Mouse (Mus musculus): ENCODE data around the gene Dnajc7. TPM values are rescaled to one million over a fixed set of nuclear protein-coding genes. Genes with fewer than 3 reads are reported as not detected.

The Dnajc7 gene
- total and polyA plus RNA-seq, 2 experiments from 2014 or later, result 67.1 to 234 TPM

- Histone ChIP-seq H3K4me3 (ENCODE audit: low read depth, low read length) (no peak overlapping the region), H3K4me1 (ENCODE audit: insufficient read depth, low read length) (no peaks in the 10 kb centered on the region), H3K27me3 (ENCODE audit: insufficient read depth, low read length) (no peaks in the 10 kb centered on the region), H3K9ac (replicated peaks; ENCODE audit: low read length, poor library complexity, severe bottlenecking) (no peak overlapping the region), H3K9me3 (ENCODE audit: low read length) (no peaks in the 10 kb centered on the region), H3K27ac (ENCODE audit: low read depth, low read length) (no peak overlapping the region), H3K36me3 (ENCODE audit: insufficient read depth, low read length) (no peaks in the 10 kb centered on the region), H3K4me2 (ENCODE audit: low read depth, low read length, poor library complexity, severe bottlenecking) (no peak overlapping the region)
- no peak for TF ChIP-seq CTCF (IDR thresholded peaks at IDR 0.05)
- ATAC-seq (ENCODE audit: low FRiP score), result no peak
- DNase-seq (ENCODE audit: low spot score), result no peak
- WGBS, result 29% methylated on average over 6 of the region's 6 CpGs
Observed at GRCm38 (mm10) chr11:100533871-100534270, 86.1 kb downstream of the Dnajc7 start.

Other genes starting within 250 kb of the Dnajc7 start
- gene Jup, start 222.4 kb downstream of the Dnajc7 start, total RNA-seq (2014; rRNA removed), result 133 and 156 TPM in 2 replicates
- gene Jup, start 222.4 kb downstream of the Dnajc7 start, polyA plus RNA-seq (2015; fragmentation: Nextera tagmentation; extraction: Ambion mirVana), result 69.7 and 75.5 TPM in 2 replicates
- 24.4 and 26.0 TPM in 2 replicates for gene P3h4, start 205.3 kb downstream of the Dnajc7 start, total RNA-seq (2014; rRNA removed)
- gene P3h4, start 205.3 kb downstream of the Dnajc7 start, polyA plus RNA-seq (2015; fragmentation: Nextera tagmentation; extraction: Ambion mirVana), result 23.4 and 23.7 TPM in 2 replicates
- gene Fkbp10, start 204.5 kb downstream of the Dnajc7 start, total RNA-seq (2014; rRNA removed), result 29.0 and 33.9 TPM in 2 replicates
- gene Fkbp10, start 204.5 kb downstream of the Dnajc7 start, polyA plus RNA-seq (2015; fragmentation: Nextera tagmentation; extraction: Ambion mirVana), result 19.9 and 21.8 TPM in 2 replicates
- gene Nt5c3b, start 178.4 kb downstream of the Dnajc7 start, total RNA-seq (2014; rRNA removed), result 57.2 and 58.5 TPM in 2 replicates
- gene Nt5c3b, start 178.4 kb downstream of the Dnajc7 start, polyA plus RNA-seq (2015; fragmentation: Nextera tagmentation; extraction: Ambion mirVana), result 111 and 113 TPM in 2 replicates
- 0.22 and 0.61 TPM in 2 replicates for gene Klhl10, start 178.3 kb downstream of the Dnajc7 start, total RNA-seq (2014; rRNA removed)
- gene Klhl10, start 178.3 kb downstream of the Dnajc7 start, polyA plus RNA-seq (2015; fragmentation: Nextera tagmentation; extraction: Ambion mirVana), result 0.45 and 0.65 TPM in 2 replicates
- gene Klhl11, start 147.4 kb downstream of the Dnajc7 start, total RNA-seq (2014; rRNA removed), result 57.4 and 66.2 TPM in 2 replicates
- 9.1 and 10.3 TPM in 2 replicates for gene Klhl11, start 147.4 kb downstream of the Dnajc7 start, polyA plus RNA-seq (2015; fragmentation: Nextera tagmentation; extraction: Ambion mirVana)
- 207 and 228 TPM in 2 replicates for gene Acly, start 92.2 kb downstream of the Dnajc7 start, total RNA-seq (2014; rRNA removed)
- 116 and 120 TPM in 2 replicates for gene Acly, start 92.2 kb downstream of the Dnajc7 start, polyA plus RNA-seq (2015; fragmentation: Nextera tagmentation; extraction: Ambion mirVana)
- gene Ttc25, start 74.6 kb downstream of the Dnajc7 start, total RNA-seq (2014; rRNA removed), result 0.33 and 0.71 TPM in 2 replicates
- gene Ttc25, start 74.6 kb downstream of the Dnajc7 start, polyA plus RNA-seq (2015; fragmentation: Nextera tagmentation; extraction: Ambion mirVana), result 0.96 and 1.4 TPM in 2 replicates
- 54.7 and 68.8 TPM in 2 replicates for gene Cnp, start 45.3 kb downstream of the Dnajc7 start, total RNA-seq (2014; rRNA removed)
- 65.3 and 76.0 TPM in 2 replicates for gene Cnp, start 45.3 kb downstream of the Dnajc7 start, polyA plus RNA-seq (2015; fragmentation: Nextera tagmentation; extraction: Ambion mirVana)
- gene Nkiras2, start 924 bp downstream of the Dnajc7 start, total RNA-seq (2014; rRNA removed), result 106 and 125 TPM in 2 replicates
- 80.9 and 89.3 TPM in 2 replicates for gene Nkiras2, start 924 bp downstream of the Dnajc7 start, polyA plus RNA-seq (2015; fragmentation: Nextera tagmentation; extraction: Ambion mirVana)
- 0.66 and 2.5 TPM in 2 replicates for gene Zfp385c, start 72.3 kb upstream of the Dnajc7 start, total RNA-seq (2014; rRNA removed)
- gene Zfp385c, start 72.3 kb upstream of the Dnajc7 start, polyA plus RNA-seq (2015; fragmentation: Nextera tagmentation; extraction: Ambion mirVana), result 0.53 and 0.98 TPM in 2 replicates
- gene Dhx58, start 84.1 kb upstream of the Dnajc7 start, total RNA-seq (2014; rRNA removed), result 2.4 and 3.8 TPM in 2 replicates
- 1.8 and 2.2 TPM in 2 replicates for gene Dhx58, start 84.1 kb upstream of the Dnajc7 start, polyA plus RNA-seq (2015; fragmentation: Nextera tagmentation; extraction: Ambion mirVana)
- gene Kat2a, start 92.3 kb upstream of the Dnajc7 start, total RNA-seq (2014; rRNA removed), result 62.8 and 75.6 TPM in 2 replicates
- gene Kat2a, start 92.3 kb upstream of the Dnajc7 start, polyA plus RNA-seq (2015; fragmentation: Nextera tagmentation; extraction: Ambion mirVana), result 69.9 and 70.0 TPM in 2 replicates
- not detected in 2 replicates for gene Hspb9, start 93.7 kb upstream of the Dnajc7 start, total RNA-seq (2014; rRNA removed)
- gene Hspb9, start 93.7 kb upstream of the Dnajc7 start, polyA plus RNA-seq (2015; fragmentation: Nextera tagmentation; extraction: Ambion mirVana), result not detected in 2 replicates
- 218 and 250 TPM in 2 replicates for gene Rab5c, start 118.0 kb upstream of the Dnajc7 start, total RNA-seq (2014; rRNA removed)
- gene Rab5c, start 118.0 kb upstream of the Dnajc7 start, polyA plus RNA-seq (2015; fragmentation: Nextera tagmentation; extraction: Ambion mirVana), result 33.8 and 34.4 TPM in 2 replicates
- gene Kcnh4, start 139.8 kb upstream of the Dnajc7 start, total RNA-seq (2014; rRNA removed), result 13.7 and 19.6 TPM in 2 replicates
- 6.1 and 7.4 TPM in 2 replicates for gene Kcnh4, start 139.8 kb upstream of the Dnajc7 start, polyA plus RNA-seq (2015; fragmentation: Nextera tagmentation; extraction: Ambion mirVana)
- 4.5 and 6.7 TPM in 2 replicates for gene Hcrt, start 142.8 kb upstream of the Dnajc7 start, total RNA-seq (2014; rRNA removed)
- gene Hcrt, start 142.8 kb upstream of the Dnajc7 start, polyA plus RNA-seq (2015; fragmentation: Nextera tagmentation; extraction: Ambion mirVana), result 5.7 and 16.8 TPM in 2 replicates
- gene Ghdc, start 150.8 kb upstream of the Dnajc7 start, total RNA-seq (2014; rRNA removed), result 13.9 and 14.1 TPM in 2 replicates
- 6.5 and 6.7 TPM in 2 replicates for gene Ghdc, start 150.8 kb upstream of the Dnajc7 start, polyA plus RNA-seq (2015; fragmentation: Nextera tagmentation; extraction: Ambion mirVana)
- gene Stat5b, start 230.6 kb upstream of the Dnajc7 start, total RNA-seq (2014; rRNA removed), result 22.5 and 25.6 TPM in 2 replicates
- gene Stat5b, start 230.6 kb upstream of the Dnajc7 start, polyA plus RNA-seq (2015; fragmentation: Nextera tagmentation; extraction: Ambion mirVana), result 13.0 and 15.7 TPM in 2 replicates
- 5.1 and 8.5 TPM in 2 replicates for gene Stat5a, start 239.2 kb upstream of the Dnajc7 start, total RNA-seq (2014; rRNA removed)
- gene Stat5a, start 239.2 kb upstream of the Dnajc7 start, polyA plus RNA-seq (2015; fragmentation: Nextera tagmentation; extraction: Ambion mirVana), result 4.0 TPM in 2 replicates